Mouse (Mus musculus): ENCODE measurements around the gene Erg28. TPM values are rescaled to one million over a fixed set of nuclear protein-coding genes. Genes with fewer than 3 reads are reported as not detected.

The Erg28 gene
- polyA plus RNA-seq, 1 experiment from 2014 or later = 121 TPM

DNA sequence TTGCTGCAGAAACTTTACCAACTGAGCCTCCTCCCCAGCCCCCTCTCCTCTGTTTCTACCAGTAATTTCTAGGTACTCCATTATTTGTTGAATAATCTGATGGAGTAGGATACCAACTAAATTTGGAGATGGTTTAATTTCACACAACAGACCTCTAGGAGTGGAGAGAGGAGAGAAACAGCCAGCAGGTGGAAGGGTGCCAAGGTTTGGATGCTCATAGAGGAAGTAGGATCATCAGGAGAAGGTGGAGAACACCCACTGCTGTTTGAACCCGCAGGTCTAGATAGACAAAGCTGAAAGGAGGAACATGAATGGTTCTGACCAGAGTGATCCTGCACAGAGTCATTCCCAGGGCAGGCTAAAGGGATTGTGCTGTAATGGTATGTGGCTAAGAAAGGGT, 28.8 kb downstream of the Erg28 start:
- WGBS = 78% methylated on average over 1 of the region's 1 CpGs
- DNase-seq (ENCODE audit: low spot score) (no peak), ATAC-seq (ENCODE audit: low FRiP score) (no peak)
- H3K4me1 ChIP-seq (replicated peaks; ENCODE audit: control insufficient read depth, insufficient read depth, low read length) = no peaks in the 10 kb centered on the region
- no peak overlapping the region for H3K27ac ChIP-seq (ENCODE audit: low read depth, low read length)
- no peaks in the 10 kb centered on the region for H3K9me3 ChIP-seq (ENCODE audit: control insufficient read depth, low read length)
- no peak overlapping the region for H3K9ac ChIP-seq (ENCODE audit: low read depth, low read length)
- H3K36me3 ChIP-seq (ENCODE audit: control insufficient read depth, insufficient read depth, low read length) = no peaks in the 10 kb centered on the region
- no peaks in the 10 kb centered on the region for H3K27me3 ChIP-seq (ENCODE audit: control insufficient read depth, insufficient read depth, low read length)
- H3K4me2 ChIP-seq (replicated peaks; ENCODE audit: low read depth, low read length) = no peak overlapping the region
- H3K4me3 ChIP-seq (ENCODE audit: low read depth, low read length) = no peak overlapping the region

DNA sequence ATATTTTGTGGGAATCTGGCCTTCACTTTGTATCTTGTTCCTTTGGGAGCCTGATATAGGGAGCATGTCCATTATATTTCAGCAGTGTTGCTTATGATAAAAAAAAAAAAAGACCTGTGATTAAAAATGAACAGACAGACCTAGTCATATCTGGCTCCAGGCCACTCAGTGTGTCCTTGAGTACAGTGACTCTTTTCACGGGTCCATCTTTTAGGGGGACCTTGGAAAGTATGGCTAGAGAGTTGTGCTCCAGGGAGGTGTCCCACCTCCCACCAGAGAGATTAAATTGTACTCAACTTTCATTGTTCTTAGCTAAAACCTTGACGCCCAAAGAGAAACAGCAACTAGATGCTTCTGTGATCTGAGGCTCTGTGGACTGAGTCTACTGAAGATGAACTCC, 30.3 kb downstream of the Erg28 start:
- no peaks in the 10 kb centered on the region for H3K27me3 ChIP-seq (ENCODE audit: control insufficient read depth, insufficient read depth, low read length)
- DNase-seq (ENCODE audit: low spot score) (no peak), ATAC-seq (ENCODE audit: low FRiP score) (no peak)
- no peak overlapping the region for H3K27ac ChIP-seq (ENCODE audit: low read depth, low read length)
- no peaks in the 10 kb centered on the region for H3K36me3 ChIP-seq (ENCODE audit: control insufficient read depth, insufficient read depth, low read length)
- WGBS = 87% methylated on average over 2 of the region's 2 CpGs
- H3K4me2 ChIP-seq (replicated peaks; ENCODE audit: low read depth, low read length) = no peak overlapping the region
- H3K9ac ChIP-seq (ENCODE audit: low read depth, low read length) = no peak overlapping the region
- H3K9me3 ChIP-seq (ENCODE audit: control insufficient read depth, low read length) = no peaks in the 10 kb centered on the region
- H3K4me1 ChIP-seq (replicated peaks; ENCODE audit: control insufficient read depth, insufficient read depth, low read length) = no peaks in the 10 kb centered on the region
- no peak overlapping the region for H3K4me3 ChIP-seq (ENCODE audit: low read depth, low read length)

DNA sequence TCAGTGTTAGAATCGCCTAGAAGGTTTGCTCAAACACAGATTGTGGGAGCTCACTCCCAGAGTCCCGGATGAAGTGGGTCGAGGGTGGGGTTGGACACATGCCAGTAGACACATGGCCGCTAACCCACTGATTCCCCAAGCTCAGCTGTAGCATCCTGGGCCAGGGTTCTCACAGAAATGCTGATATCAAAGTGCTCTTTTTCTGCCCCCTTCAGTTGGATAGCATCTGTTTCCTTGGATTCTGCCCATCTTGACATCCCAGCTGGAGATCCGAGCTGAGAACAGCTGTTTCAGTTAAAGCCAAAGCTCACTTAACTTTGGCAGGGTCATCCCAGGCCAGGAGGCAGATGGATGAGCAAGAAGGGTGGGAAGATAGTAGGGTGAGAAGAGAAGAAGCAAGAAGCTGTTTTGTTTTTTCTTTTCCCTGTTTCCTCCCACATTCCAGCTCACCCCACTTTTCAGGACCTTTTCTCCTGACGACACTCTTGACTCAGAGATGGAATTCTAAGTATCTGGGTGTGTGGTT, 31.5 kb downstream of the Erg28 start:
- Histone ChIP-seq H3K36me3 (ENCODE audit: control insufficient read depth, insufficient read depth, low read length) (no peaks in the 10 kb centered on the region), H3K27me3 (ENCODE audit: control insufficient read depth, insufficient read depth, low read length) (no peaks in the 10 kb centered on the region), H3K9me3 (ENCODE audit: control insufficient read depth, low read length) (no peaks in the 10 kb centered on the region), H3K27ac (ENCODE audit: low read depth, low read length) (no peak overlapping the region), H3K4me3 (ENCODE audit: low read depth, low read length) (no peak overlapping the region), H3K4me2 (replicated peaks; ENCODE audit: low read depth, low read length) (no peak overlapping the region), H3K4me1 (replicated peaks; ENCODE audit: control insufficient read depth, insufficient read depth, low read length) (no peaks in the 10 kb centered on the region), H3K9ac (ENCODE audit: low read depth, low read length) (no peak overlapping the region)
- DNase-seq (ENCODE audit: low spot score) (peak; percentile 3), ATAC-seq (ENCODE audit: low FRiP score) (no peak)
- WGBS = 75% methylated on average over 6 of the region's 6 CpGs

DNA sequence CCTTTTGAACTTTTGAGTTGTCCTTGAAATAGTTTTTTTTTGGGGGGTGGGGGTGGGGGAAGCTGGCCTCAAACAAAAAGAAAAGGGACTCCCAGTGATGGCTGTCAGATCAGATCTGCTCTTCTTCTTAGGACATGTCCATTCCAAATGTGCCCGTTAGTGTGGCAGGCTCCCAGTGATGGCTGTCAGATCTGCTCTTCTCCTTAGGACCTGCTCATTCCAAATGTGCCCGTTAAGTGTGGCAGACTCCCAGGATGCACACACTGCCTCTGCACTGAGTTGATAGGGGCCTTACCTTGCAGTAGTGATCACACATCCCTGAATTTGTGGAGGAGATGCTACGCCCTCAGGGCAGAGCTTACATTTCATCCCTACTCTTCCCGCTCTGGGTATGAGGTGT, 32.2 kb downstream of the Erg28 start:
- Histone ChIP-seq H3K9me3 (ENCODE audit: control insufficient read depth, low read length) (no peaks in the 10 kb centered on the region), H3K4me2 (replicated peaks; ENCODE audit: low read depth, low read length) (no peak overlapping the region), H3K4me3 (ENCODE audit: low read depth, low read length) (no peak overlapping the region), H3K27me3 (ENCODE audit: control insufficient read depth, insufficient read depth, low read length) (no peaks in the 10 kb centered on the region), H3K27ac (ENCODE audit: low read depth, low read length) (no peak overlapping the region), H3K9ac (ENCODE audit: low read depth, low read length) (no peak overlapping the region), H3K4me1 (replicated peaks; ENCODE audit: control insufficient read depth, insufficient read depth, low read length) (no peaks in the 10 kb centered on the region), H3K36me3 (ENCODE audit: control insufficient read depth, insufficient read depth, low read length) (no peaks in the 10 kb centered on the region)
- 79% methylated on average over 4 of the region's 4 CpGs for WGBS
- DNase-seq (ENCODE audit: low spot score) (no peak), ATAC-seq (ENCODE audit: low FRiP score) (no peak)

DNA sequence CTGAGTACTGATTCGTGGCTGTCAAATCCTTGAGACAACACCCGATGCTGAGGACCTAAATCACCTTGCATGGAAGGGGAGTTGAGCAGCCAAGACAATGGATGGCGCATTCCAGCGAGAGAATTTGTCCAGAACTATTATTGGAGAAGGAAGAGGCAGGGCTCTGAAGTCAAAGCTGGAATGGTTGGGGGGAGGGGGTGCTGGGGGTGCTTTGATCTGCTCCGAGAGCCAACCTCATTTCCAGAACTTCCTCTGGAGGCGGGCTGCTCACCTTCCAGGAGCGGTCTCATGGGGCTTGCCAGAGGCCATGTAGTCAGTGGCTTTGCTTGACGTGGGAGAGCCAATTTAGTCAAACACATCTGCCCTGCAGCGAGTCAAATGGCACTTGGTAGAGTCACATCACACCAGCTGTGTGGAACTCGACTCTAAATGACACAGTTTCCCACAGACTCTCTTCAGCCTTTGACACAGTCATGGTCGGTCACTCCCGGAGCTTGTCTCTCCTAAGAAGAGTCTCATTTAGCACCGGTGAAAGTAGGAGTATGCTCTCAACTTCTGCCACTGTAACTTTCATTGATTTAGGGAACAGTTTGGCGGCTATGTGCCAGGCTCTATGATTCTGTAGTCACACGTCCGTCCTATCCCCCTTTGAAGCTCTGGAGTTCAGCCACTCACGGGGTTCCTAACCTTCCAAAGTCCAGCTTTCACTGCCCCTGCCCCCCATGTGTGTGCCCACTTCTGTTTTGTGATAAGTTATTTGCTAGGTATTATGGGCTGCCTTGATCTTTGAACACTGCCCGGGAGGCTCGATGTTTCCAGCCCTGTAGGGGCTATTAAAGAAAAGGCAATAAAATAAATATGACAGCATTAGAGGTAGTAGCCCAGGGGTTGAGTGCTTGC, 39.2 kb downstream of the Erg28 start:
- Histone ChIP-seq H3K9me3 (ENCODE audit: control insufficient read depth, low read length) (no peaks in the 10 kb centered on the region), H3K4me2 (replicated peaks; ENCODE audit: low read depth, low read length) (no peak overlapping the region), H3K4me3 (ENCODE audit: low read depth, low read length) (no peak overlapping the region), H3K27ac (ENCODE audit: low read depth, low read length) (no peak overlapping the region), H3K27me3 (ENCODE audit: control insufficient read depth, insufficient read depth, low read length) (no peaks in the 10 kb centered on the region), H3K36me3 (ENCODE audit: control insufficient read depth, insufficient read depth, low read length) (no peaks in the 10 kb centered on the region), H3K4me1 (replicated peaks; ENCODE audit: control insufficient read depth, insufficient read depth, low read length) (no peaks in the 10 kb centered on the region), H3K9ac (ENCODE audit: low read depth, low read length) (no peak overlapping the region)
- no peak for DNase-seq (ENCODE audit: low spot score)
- no peak for ATAC-seq (ENCODE audit: low FRiP score)
- WGBS = 80% methylated on average over 19 of the region's 19 CpGs

DNA sequence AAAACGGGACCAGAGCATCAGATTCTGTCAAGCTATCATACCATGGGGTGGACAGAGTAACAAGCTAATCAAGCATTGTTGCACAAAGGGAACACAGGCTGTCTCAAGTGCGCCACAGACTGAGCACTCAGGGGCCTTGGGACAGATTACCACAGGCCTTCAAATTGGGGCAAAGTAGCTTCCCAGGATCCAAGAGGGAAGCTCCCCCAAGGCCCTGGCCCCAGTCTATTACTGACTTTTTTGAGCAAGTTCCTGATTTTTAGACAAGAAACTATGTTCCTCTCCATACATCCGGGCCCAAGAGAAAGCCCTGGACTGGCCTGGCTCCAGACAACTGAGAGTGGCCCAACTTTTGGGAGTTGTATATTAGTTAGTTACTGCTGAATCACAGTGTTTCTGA, 42.7 kb downstream of the Erg28 start:
- Histone ChIP-seq H3K9me3 (ENCODE audit: control insufficient read depth, low read length) (no peaks in the 10 kb centered on the region), H3K36me3 (ENCODE audit: control insufficient read depth, insufficient read depth, low read length) (no peaks in the 10 kb centered on the region), H3K27me3 (ENCODE audit: control insufficient read depth, insufficient read depth, low read length) (no peaks in the 10 kb centered on the region), H3K27ac (ENCODE audit: low read depth, low read length) (no peak overlapping the region), H3K9ac (ENCODE audit: low read depth, low read length) (no peak overlapping the region), H3K4me2 (replicated peaks; ENCODE audit: low read depth, low read length) (no peak overlapping the region), H3K4me3 (ENCODE audit: low read depth, low read length) (no peak overlapping the region), H3K4me1 (replicated peaks; ENCODE audit: control insufficient read depth, insufficient read depth, low read length) (no peaks in the 10 kb centered on the region)
- ATAC-seq (ENCODE audit: low FRiP score) (no peak), DNase-seq (ENCODE audit: low spot score) (no peak)
- WGBS = 84% methylated on average over 3 of the region's 3 CpGs

DNA sequence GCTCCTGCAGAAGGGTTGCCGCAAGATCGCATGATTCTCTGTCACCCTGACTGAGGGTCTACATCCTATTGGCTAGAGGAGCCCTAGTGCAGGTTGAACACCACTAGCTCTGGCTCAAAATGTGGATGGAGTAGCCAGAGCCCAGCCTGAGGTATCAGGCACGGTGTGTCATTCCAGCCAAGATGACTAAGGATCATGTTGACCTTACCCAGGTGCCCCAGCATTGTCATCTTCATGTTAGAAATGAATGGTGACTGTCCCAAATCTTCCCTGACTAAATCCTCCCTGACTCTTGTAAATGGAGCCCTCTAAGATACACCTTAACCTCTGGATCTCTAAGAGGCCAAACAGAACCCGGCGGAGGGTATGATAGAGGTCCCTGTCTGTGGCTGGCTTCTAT, 44.6 kb downstream of the Erg28 start:
- Histone ChIP-seq H3K9ac (ENCODE audit: low read depth, low read length) (no peak overlapping the region), H3K4me1 (replicated peaks; ENCODE audit: control insufficient read depth, insufficient read depth, low read length) (no peaks in the 10 kb centered on the region), H3K4me2 (replicated peaks; ENCODE audit: low read depth, low read length) (no peak overlapping the region), H3K4me3 (ENCODE audit: low read depth, low read length) (no peak overlapping the region), H3K9me3 (ENCODE audit: control insufficient read depth, low read length) (no peaks in the 10 kb centered on the region), H3K27ac (ENCODE audit: low read depth, low read length) (no peak overlapping the region), H3K36me3 (ENCODE audit: control insufficient read depth, insufficient read depth, low read length) (no peaks in the 10 kb centered on the region), H3K27me3 (ENCODE audit: control insufficient read depth, insufficient read depth, low read length) (no peaks in the 10 kb centered on the region)
- 91% methylated on average over 5 of the region's 5 CpGs for WGBS
- DNase-seq (ENCODE audit: low spot score) (no peak), ATAC-seq (ENCODE audit: low FRiP score) (no peak)

DNA sequence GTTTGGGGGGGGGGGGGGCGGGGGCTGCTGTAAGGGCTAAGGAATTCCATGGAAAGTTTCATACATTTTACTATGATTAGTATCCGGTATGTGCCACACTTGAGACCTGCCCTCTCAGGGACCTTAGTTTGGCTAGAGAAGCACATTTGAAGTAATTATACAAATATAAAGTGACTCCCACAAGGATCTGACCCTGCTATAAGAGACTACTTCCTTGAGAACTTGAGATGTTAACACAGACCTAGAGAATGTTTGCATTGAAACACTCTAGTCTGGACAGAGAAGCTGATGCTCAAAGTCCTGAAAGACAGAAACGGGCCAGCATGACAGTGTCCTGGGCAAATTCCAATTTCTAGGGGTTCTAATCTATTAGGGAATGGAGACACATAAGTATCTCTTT, 45.4 kb downstream of the Erg28 start:
- no peaks in the 10 kb centered on the region for H3K4me1 ChIP-seq (replicated peaks; ENCODE audit: control insufficient read depth, insufficient read depth, low read length)
- H3K9ac ChIP-seq (ENCODE audit: low read depth, low read length) = no peak overlapping the region
- ATAC-seq (ENCODE audit: low FRiP score) (no peak), DNase-seq (ENCODE audit: low spot score) (no peak)
- H3K27me3 ChIP-seq (ENCODE audit: control insufficient read depth, insufficient read depth, low read length) = no peaks in the 10 kb centered on the region
- H3K4me3 ChIP-seq (ENCODE audit: low read depth, low read length) = no peak overlapping the region
- H3K27ac ChIP-seq (ENCODE audit: low read depth, low read length) = no peak overlapping the region
- H3K9me3 ChIP-seq (ENCODE audit: control insufficient read depth, low read length) = no peaks in the 10 kb centered on the region
- H3K36me3 ChIP-seq (ENCODE audit: control insufficient read depth, insufficient read depth, low read length) = no peaks in the 10 kb centered on the region
- WGBS = 77% methylated on average over 2 of the region's 3 CpGs
- no peak overlapping the region for H3K4me2 ChIP-seq (replicated peaks; ENCODE audit: low read depth, low read length)

DNA sequence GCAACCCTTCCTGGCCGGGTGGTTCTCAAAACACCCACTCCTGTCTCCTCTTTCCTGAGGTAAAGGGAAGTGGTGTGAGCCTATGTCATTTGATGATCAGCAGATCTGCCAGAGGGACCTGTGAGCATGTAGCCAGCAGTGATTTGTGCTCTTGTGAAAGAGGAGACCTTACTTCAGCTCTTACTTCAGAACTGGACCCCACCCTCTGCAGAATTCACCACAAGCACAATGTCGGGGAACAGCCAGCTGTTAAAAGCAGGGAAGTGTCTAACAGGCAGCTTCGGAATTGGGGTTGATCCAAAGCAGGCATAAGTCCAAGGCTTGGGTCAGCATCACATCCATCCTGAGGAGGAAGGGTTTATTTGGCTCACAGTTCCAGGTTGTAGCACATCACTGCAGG, 53.0 kb downstream of the Erg28 start:
- no peak for DNase-seq (ENCODE audit: low spot score)

More for the DNA sequence above, 53.0 kb downstream of the Erg28 start:
- no peak overlapping the region for H3K4me2 ChIP-seq (replicated peaks; ENCODE audit: low read depth, low read length)
- no peaks in the 10 kb centered on the region for H3K27me3 ChIP-seq (ENCODE audit: control insufficient read depth, insufficient read depth, low read length)
- no peaks in the 10 kb centered on the region for H3K36me3 ChIP-seq (ENCODE audit: control insufficient read depth, insufficient read depth, low read length)
- H3K27ac ChIP-seq (ENCODE audit: low read depth, low read length) = no peak overlapping the region
- WGBS = 77% methylated on average over 3 of the region's 3 CpGs
- H3K9ac ChIP-seq (ENCODE audit: low read depth, low read length) = no peak overlapping the region
- no peak for ATAC-seq (ENCODE audit: low FRiP score)
- no peaks in the 10 kb centered on the region for H3K9me3 ChIP-seq (ENCODE audit: control insufficient read depth, low read length)
- no peak overlapping the region for H3K4me3 ChIP-seq (ENCODE audit: low read depth, low read length)
- no peaks in the 10 kb centered on the region for H3K4me1 ChIP-seq (replicated peaks; ENCODE audit: control insufficient read depth, insufficient read depth, low read length)

Data from hindbrain, embryonic 11.5 days (tissue).